Mouse (Mus musculus): ENCODE results near the gene Foxd2. TPM values are rescaled to one million over a fixed set of nuclear protein-coding genes. Genes with fewer than 3 reads are reported as not detected.

Gene Foxd2
- polyA plus RNA-seq, 1 experiment = 0.65 TPM

GRCm38 (mm10) chr4:114947395-114947794 is 38.7 kb upstream of the Foxd2 start:
- H3K4me3 ChIP-seq = no peak overlapping the region
- peak overlapping the region; percentile 26 for H3K4me2 ChIP-seq (ENCODE audit: low read depth)
- TF ChIP-seq TCF3 (IDR thresholded peaks at IDR 0.05; ENCODE audit: insufficient read length, low read depth) = no peak
- no peak for TF ChIP-seq USF1 (IDR thresholded peaks at IDR 0.05; ENCODE audit: low read depth)
- TF ChIP-seq TCF12 (IDR thresholded peaks at IDR 0.05; ENCODE audit: insufficient read depth, poor library complexity, severe bottlenecking) = no peak
- TF ChIP-seq CEBPB (IDR thresholded peaks at IDR 0.05; ENCODE audit: insufficient read depth, poor library complexity, severe bottlenecking) = no peak
- TF ChIP-seq SRF (IDR thresholded peaks at IDR 0.05; ENCODE audit: control insufficient read depth, insufficient read length, low read depth) = no peak
- no peak for TF ChIP-seq REST (IDR thresholded peaks at IDR 0.05; ENCODE audit: insufficient read depth, insufficient read length)
- TF ChIP-seq POLR2AphosphoS2 (IDR thresholded peaks at IDR 0.05; ENCODE audit: insufficient read length, low read depth) = no peak
- TF ChIP-seq MYOG (IDR thresholded peaks at IDR 0.05; ENCODE audit: control insufficient read depth in 1 of 3, insufficient read depth in 1 of 3, insufficient read length in 2 of 3, low read depth in 2 of 3) = no peak
- TF ChIP-seq MAX (IDR thresholded peaks at IDR 0.05; ENCODE audit: low read depth) = no peak
- TF ChIP-seq E2F4 (IDR thresholded peaks at IDR 0.05; ENCODE audit: insufficient read depth) = no peak
- no peaks in the 10 kb centered on the region for H3K36me3 ChIP-seq (ENCODE audit: control insufficient read depth, insufficient read depth)
- H3ac ChIP-seq (ENCODE audit: control insufficient read depth, insufficient read length) = no peak overlapping the region
- H3K79me2 ChIP-seq (ENCODE audit: control insufficient read depth, insufficient read depth) = no peaks in the 10 kb centered on the region
- peaks cover 5% of the 10 kb centered on the region for H3K27me3 ChIP-seq (ENCODE audit: control insufficient read depth, insufficient read depth, insufficient read length)

GRCm38 (mm10) chr4:114946416-114946815 is 37.7 kb upstream of the Foxd2 start:
- Histone ChIP-seq H3K27me3 (ENCODE audit: control insufficient read depth, insufficient read depth, insufficient read length) (peaks cover 5% of the 10 kb centered on the region), H3ac (ENCODE audit: control insufficient read depth, insufficient read length) (no peak overlapping the region), H3K79me2 (ENCODE audit: control insufficient read depth, insufficient read depth) (no peaks in the 10 kb centered on the region), H3K4me2 (ENCODE audit: low read depth) (no peak overlapping the region), H3K36me3 (ENCODE audit: control insufficient read depth, insufficient read depth) (no peaks in the 10 kb centered on the region), H3K4me3 (no peak overlapping the region)
- TF ChIP-seq REST (IDR thresholded peaks at IDR 0.05; ENCODE audit: insufficient read depth, insufficient read length) (no peak), POLR2A (IDR thresholded peaks at IDR 0.05; ENCODE audit: insufficient read length, low read depth) (no peak), MYOG (IDR thresholded peaks at IDR 0.05; ENCODE audit: control insufficient read depth in 1 of 3, insufficient read depth in 1 of 3, insufficient read length in 2 of 3, low read depth in 2 of 3) (no peak)

DNA sequence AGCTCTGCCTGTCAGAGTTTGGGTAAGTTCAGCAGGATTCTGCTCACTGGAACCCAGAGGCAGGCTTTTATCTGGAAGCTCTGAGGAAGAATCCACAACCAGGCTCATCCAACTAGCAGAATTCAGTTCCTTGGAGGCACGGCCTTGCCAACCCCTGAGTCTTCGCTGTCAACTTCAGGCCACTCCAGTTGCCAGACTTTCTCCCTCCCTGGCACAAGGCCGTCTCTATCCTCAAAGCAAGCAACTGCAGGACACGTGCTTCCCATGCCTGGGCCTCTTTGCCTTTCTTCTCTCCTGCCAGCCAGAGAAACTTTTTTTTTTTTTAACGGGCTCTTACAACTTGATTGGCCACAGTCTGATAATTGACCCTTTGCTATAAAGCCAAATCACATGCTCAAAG is 36.3 kb upstream of the Foxd2 start:
- H3K36me3 ChIP-seq (ENCODE audit: control insufficient read depth, insufficient read depth) = no peaks in the 10 kb centered on the region
- no peak overlapping the region for H3ac ChIP-seq (ENCODE audit: control insufficient read depth, insufficient read length)
- TF ChIP-seq REST (IDR thresholded peaks at IDR 0.05; ENCODE audit: insufficient read depth, insufficient read length) = no peak
- peak in 1 of 3 experiments; percentile 27 for TF ChIP-seq MYOG (IDR thresholded peaks at IDR 0.05; ENCODE audit: control insufficient read depth in 1 of 3, insufficient read depth in 1 of 3, insufficient read length in 2 of 3, low read depth in 2 of 3)
- no peak overlapping the region for H3K4me2 ChIP-seq (ENCODE audit: low read depth)
- no peaks in the 10 kb centered on the region for H3K27me3 ChIP-seq (ENCODE audit: control insufficient read depth, insufficient read depth, insufficient read length)
- no peak overlapping the region for H3K4me3 ChIP-seq
- H3K79me2 ChIP-seq (ENCODE audit: control insufficient read depth, insufficient read depth) = no peaks in the 10 kb centered on the region

DNA sequence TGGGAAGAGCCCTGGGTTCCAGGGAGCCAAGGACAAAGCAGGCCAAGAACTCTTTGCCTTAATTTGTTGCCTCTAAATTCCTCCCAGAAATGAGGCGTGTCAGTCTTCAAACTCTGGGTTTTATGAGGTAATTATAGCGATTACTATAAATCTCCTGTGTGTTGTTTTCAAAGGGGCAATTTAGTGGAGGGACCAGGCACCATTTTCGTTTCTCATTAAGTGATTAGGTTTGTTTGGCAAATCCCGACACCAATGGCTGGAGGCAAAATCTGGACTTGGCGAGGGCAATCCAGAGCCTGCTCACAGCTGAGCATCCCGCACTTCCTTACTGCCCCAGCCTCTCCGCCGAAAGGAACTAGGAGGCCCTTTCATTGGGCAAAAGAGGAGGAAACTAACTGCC is 33.9 kb upstream of the Foxd2 start:
- H3ac ChIP-seq (ENCODE audit: control insufficient read depth, insufficient read length) = no peak overlapping the region
- no peaks in the 10 kb centered on the region for H3K36me3 ChIP-seq (ENCODE audit: control insufficient read depth, insufficient read depth)
- H3K27me3 ChIP-seq (ENCODE audit: control insufficient read depth, insufficient read depth, insufficient read length) = no peaks in the 10 kb centered on the region
- H3K79me2 ChIP-seq (ENCODE audit: control insufficient read depth, insufficient read depth) = no peaks in the 10 kb centered on the region
- TF ChIP-seq SRF (IDR thresholded peaks at IDR 0.05; ENCODE audit: control insufficient read depth, insufficient read length, low read depth) = no peak
- TF ChIP-seq E2F4 (IDR thresholded peaks at IDR 0.05; ENCODE audit: insufficient read depth) = no peak
- TF ChIP-seq MYOG (IDR thresholded peaks at IDR 0.05; ENCODE audit: control insufficient read depth in 1 of 3, insufficient read depth in 1 of 3, insufficient read length in 2 of 3, low read depth in 2 of 3) = no peak
- TF ChIP-seq MAX (IDR thresholded peaks at IDR 0.05; ENCODE audit: low read depth) = no peak
- TF ChIP-seq TCF12 (IDR thresholded peaks at IDR 0.05; ENCODE audit: insufficient read depth, poor library complexity, severe bottlenecking) = no peak
- TF ChIP-seq TCF3 (IDR thresholded peaks at IDR 0.05; ENCODE audit: insufficient read length, low read depth) = no peak
- no peak for TF ChIP-seq CEBPB (IDR thresholded peaks at IDR 0.05; ENCODE audit: insufficient read depth, poor library complexity, severe bottlenecking)
- TF ChIP-seq MYOD1 (IDR thresholded peaks at IDR 0.05; ENCODE audit: control insufficient read depth in 1 of 3, insufficient read length in 2 of 3, low read depth in 2 of 3) = no peak
- TF ChIP-seq USF1 (IDR thresholded peaks at IDR 0.05; ENCODE audit: low read depth) = no peak
- TF ChIP-seq POLR2A (IDR thresholded peaks at IDR 0.05; ENCODE audit: insufficient read length, low read depth) = no peak
- no peak for TF ChIP-seq REST (IDR thresholded peaks at IDR 0.05; ENCODE audit: insufficient read depth, insufficient read length)
- no peak for TF ChIP-seq POLR2AphosphoS2 (IDR thresholded peaks at IDR 0.05; ENCODE audit: insufficient read length, low read depth)
- no peak overlapping the region for H3K4me2 ChIP-seq (ENCODE audit: low read depth)
- no peak overlapping the region for H3K4me3 ChIP-seq

GRCm38 (mm10) chr4:114942112-114942511 is 33.4 kb upstream of the Foxd2 start:
- no peaks in the 10 kb centered on the region for H3K79me2 ChIP-seq (ENCODE audit: control insufficient read depth, insufficient read depth)
- no peak for TF ChIP-seq USF1 (IDR thresholded peaks at IDR 0.05; ENCODE audit: low read depth)
- TF ChIP-seq CEBPB (IDR thresholded peaks at IDR 0.05; ENCODE audit: insufficient read depth, poor library complexity, severe bottlenecking) = no peak
- no peak for TF ChIP-seq SRF (IDR thresholded peaks at IDR 0.05; ENCODE audit: control insufficient read depth, insufficient read length, low read depth)
- TF ChIP-seq E2F4 (IDR thresholded peaks at IDR 0.05; ENCODE audit: insufficient read depth) = no peak
- TF ChIP-seq MYOD1 (IDR thresholded peaks at IDR 0.05; ENCODE audit: control insufficient read depth in 1 of 3, insufficient read length in 2 of 3, low read depth in 2 of 3) = no peak
- TF ChIP-seq REST (IDR thresholded peaks at IDR 0.05; ENCODE audit: insufficient read depth, insufficient read length) = no peak
- no peak for TF ChIP-seq TCF3 (IDR thresholded peaks at IDR 0.05; ENCODE audit: insufficient read length, low read depth)
- no peak for TF ChIP-seq TCF12 (IDR thresholded peaks at IDR 0.05; ENCODE audit: insufficient read depth, poor library complexity, severe bottlenecking)
- no peak for TF ChIP-seq POLR2AphosphoS2 (IDR thresholded peaks at IDR 0.05; ENCODE audit: insufficient read length, low read depth)
- TF ChIP-seq POLR2A (IDR thresholded peaks at IDR 0.05; ENCODE audit: insufficient read length, low read depth) = no peak
- no peak for TF ChIP-seq MYOG (IDR thresholded peaks at IDR 0.05; ENCODE audit: control insufficient read depth in 1 of 3, insufficient read depth in 1 of 3, insufficient read length in 2 of 3, low read depth in 2 of 3)
- TF ChIP-seq MAX (IDR thresholded peaks at IDR 0.05; ENCODE audit: low read depth) = no peak
- H3K4me3 ChIP-seq = no peak overlapping the region
- H3K27me3 ChIP-seq (ENCODE audit: control insufficient read depth, insufficient read depth, insufficient read length) = no peaks in the 10 kb centered on the region
- H3K36me3 ChIP-seq (ENCODE audit: control insufficient read depth, insufficient read depth) = no peaks in the 10 kb centered on the region
- no peak overlapping the region for H3ac ChIP-seq (ENCODE audit: control insufficient read depth, insufficient read length)
- H3K4me2 ChIP-seq (ENCODE audit: low read depth) = no peak overlapping the region

All from myocyte (in vitro differentiated cells).